Mouse (Mus musculus) neutrophil, adult 5-6 weeks (primary cell): ENCODE results near the gene Sec62. TPM values are rescaled to one million over a fixed set of nuclear protein-coding genes. Genes with fewer than 3 reads are reported as not detected.
"Not testable (repeated sequence)": the region's sequence is repeated elsewhere in the genome, so short reads cannot be mapped to it uniquely, and the experiment has no call there.

Source experiments
- ATAC-seq: fragments of 151-379, 151-347 bp; 2 replicates; pipeline ENCODE4 v1.8.0; 2017; ENCODE audit warnings: mild to moderate bottlenecking, moderate TSS enrichment; ENCODE audit not compliant: insufficient number of reproducible peaks, poor library complexity, low FRiP score, severe bottlenecking; ENCODE audit errors: extremely low read depth
- total RNA-seq: library from RNA; stranded (forward); fragments of 200-1000 nt; gene quantifications from 2 replicates; pipeline ENCODE4 v1.2.3, GENCODE M21; 2017

Gene Sec62
- total RNA-seq, 1 experiment from 2014 or later: 95.0 TPM

GRCm38 (mm10) chr3:30822163-30822562 is 29.5 kb downstream of the Sec62 start:
- ATAC-seq: no peak

GRCm38 (mm10) chr3:30826069-30826468 is 33.4 kb downstream of the Sec62 start:
- no peak for ATAC-seq

DNA sequence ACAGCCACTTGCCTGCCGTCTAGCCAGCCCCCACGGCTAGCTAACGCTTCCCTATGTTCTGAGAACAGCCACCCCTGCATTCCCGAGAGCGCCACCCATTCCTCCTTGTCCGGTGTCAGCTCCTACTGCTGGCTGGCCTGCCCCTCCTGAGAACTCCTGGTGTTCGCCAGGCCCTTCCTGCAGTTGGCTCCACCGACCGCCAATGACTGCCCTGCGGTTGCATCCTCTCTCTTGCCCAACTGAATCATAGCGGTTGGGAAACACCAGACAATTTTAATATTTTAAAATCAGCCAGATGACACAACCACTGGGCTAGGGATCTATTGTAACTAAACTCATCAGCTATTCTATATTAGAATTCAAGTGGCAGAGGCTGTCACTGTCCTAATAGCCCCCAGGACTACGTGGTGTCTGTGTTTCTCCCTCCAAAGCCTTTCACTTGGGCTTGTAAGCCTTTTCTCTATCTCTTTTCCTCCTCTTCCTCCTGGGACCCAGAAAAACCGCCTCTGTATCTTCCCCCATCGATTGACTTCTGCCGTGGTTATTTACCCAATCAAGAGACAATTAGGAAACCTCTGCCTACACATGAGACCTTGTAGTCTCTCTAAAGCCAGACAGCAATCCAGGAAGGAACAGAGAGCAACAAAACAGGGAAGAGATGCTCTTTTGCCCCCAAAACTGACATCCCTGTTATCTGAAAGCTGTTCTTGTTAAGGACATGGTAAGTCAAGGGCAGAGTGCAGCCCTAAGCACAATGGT is 39.4 kb downstream of the Sec62 start:
- ATAC-seq: no peak

DNA sequence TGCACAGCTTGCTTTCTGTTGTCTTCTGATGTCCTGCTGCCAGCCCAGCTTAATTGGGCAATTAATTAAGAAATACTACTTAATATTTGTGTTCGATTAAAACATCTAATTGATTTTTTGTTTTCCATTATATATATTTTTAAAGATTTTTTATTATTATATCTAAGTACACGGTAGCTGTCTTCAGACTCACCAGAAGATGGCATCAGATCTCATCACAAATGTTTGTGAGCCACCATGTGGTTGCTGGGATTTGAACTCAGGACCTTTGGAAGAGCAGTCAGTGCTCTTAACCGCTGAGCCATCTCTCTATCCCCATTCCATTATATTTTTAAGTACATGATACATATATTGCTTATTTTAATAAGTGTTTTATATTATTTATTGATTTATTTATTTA is 40.6 kb downstream of the Sec62 start:
- no peak for ATAC-seq

DNA sequence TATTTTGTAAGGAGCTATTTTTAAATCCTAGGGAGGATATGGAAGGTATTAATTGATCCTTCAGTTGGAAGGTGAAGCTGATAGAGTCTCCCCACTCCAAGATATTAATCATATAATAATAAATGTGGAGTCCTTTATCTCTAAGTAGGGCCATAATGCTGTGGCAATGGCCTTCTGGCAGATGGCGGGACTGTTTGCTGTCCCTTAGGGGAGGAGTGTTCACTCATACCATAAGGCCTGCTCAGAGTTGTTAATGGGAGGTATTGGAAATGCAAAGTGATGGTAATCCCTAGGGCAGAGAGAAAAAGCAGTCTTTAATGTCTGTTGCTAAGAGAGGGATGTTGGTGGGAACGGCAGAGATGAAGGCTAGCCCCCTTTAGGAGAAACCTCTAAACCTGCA is 53.1 kb downstream of the Sec62 start:
- ATAC-seq: no peak

- no peak for ATAC-seq
Observed at GRCm38 (mm10) chr3:30847413-30847812, 54.7 kb downstream of the Sec62 start.

DNA sequence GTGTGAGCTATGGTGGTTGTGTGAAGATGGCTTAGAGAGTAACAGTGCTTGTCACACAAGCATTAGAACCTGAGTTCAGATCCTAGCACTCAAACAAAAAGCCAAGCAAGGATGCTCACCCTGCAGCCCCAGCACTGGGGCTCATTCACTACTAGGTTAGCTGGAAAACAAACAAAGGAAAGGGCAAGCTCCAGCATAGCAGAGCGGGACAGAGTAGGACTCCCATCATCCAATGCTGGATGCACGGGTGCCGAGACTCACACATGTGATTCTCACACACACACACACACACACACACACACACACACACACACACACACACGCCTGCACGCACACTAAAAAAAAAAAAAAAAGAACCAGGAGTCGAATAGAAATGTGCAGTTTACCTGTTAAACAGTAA is 58.7 kb downstream of the Sec62 start:
- ATAC-seq: no peak

GRCm38 (mm10) chr3:30853596-30853995 is 60.9 kb downstream of the Sec62 start:
- no peak for ATAC-seq

- ATAC-seq: peak; percentile 75
Observed at GRCm38 (mm10) chr3:30855604-30856458, 63.2 kb downstream of the Sec62 start, which contains the start of gene Gpr160. Gene Gpr160, plus strand, starts transcription at chr3:30855950.

- ATAC-seq: not testable (repeated sequence)
Observed at GRCm38 (mm10) chr3:30859599-30859998, 66.9 kb downstream of the Sec62 start.

DNA sequence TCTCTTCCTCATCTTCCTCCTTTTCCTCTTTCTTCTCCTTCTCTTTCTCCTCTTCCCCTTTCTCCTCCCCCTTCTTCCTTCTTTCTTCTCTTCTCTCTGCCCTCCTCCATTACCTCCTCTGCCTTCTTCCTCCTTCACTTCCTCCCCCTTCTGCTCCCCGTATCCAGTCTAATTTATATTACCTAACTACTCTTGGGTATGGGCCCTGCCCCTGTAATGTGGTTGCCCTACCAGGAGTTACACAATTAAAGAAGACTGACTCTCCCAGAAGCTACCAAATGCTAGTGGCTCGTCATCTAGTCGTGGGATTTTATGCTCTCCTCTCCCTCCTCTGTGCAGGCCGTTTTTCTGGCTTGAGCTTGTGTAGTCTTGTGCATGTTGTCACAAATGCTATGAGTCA is 68.0 kb downstream of the Sec62 start:
- ATAC-seq: no peak

DNA sequence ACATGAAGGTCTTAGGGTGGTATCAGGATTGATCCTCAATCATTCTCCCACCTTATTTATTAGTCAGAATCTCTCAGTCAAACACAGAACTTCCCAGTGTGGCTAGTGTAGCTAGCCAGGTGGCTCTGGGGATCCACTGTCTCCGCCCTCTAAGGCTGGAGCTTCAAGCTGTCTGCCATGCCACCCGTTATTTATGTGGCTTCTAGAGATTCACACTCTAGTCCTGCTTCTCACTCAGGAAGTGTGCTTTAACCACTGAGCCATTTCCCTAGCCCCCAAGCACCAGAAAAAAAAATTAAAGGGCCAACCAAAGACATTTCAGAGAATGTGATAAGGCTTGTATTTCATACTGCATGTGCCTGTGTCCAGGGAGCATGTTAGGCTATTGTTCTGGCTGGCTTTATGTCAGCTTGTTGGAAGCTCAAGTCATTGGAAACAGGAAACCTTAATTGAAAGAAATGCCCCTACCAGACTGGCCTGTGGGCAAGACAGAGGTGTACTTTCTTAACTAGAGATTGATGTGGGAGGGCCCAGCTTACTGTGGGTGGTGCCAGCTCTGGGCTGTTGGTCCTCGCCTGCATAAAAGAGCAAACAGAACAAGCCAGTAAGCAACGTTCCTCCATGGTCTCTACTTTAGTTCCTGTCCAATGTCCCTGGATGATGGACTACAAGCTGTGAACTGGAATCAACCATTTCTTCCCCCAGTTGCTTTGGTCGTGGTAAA is 71.2 kb downstream of the Sec62 start:
- ATAC-seq: no peak

- ATAC-seq: peak; percentile 75
Observed at GRCm38 (mm10) chr3:30864640-30865039, 72.0 kb downstream of the Sec62 start.

- no peak for ATAC-seq
Observed at GRCm38 (mm10) chr3:30868176-30868575, 75.5 kb downstream of the Sec62 start.

GRCm38 (mm10) chr3:30868625-30869024 is 76.0 kb downstream of the Sec62 start:
- no peak for ATAC-seq

- ATAC-seq: no peak
Observed at GRCm38 (mm10) chr3:30869995-30870394, 77.3 kb downstream of the Sec62 start.
